Mouse (Mus musculus): ENCODE measurements around the gene Srpk2.
"Not testable (repeated sequence)": the region's sequence is repeated elsewhere in the genome, so short reads cannot be mapped to it uniquely, and the experiment has no call there.

The Srpk2 gene

DNA sequence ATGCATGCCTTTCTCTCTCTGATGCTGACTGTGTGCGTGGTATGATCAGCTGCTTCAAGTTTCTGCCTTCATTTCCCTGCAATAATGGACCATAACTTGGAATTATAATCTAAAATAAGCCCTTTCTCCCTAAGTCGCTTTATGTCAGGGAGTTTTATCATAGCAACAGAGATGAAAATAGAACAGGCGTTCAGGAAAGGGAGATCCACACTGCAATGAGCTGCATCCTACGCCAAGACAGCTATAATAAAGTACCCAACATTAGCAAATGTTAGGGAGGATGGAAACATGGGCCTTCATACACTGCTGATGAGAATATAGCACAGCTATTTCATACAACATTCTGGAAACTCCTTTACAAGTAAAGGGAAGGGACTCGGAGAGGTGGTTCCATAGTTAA, 116.2 kb downstream of the Srpk2 start:
- DNase-seq (ENCODE audit: low read depth, low spot score), result peak; percentile 68

DNA sequence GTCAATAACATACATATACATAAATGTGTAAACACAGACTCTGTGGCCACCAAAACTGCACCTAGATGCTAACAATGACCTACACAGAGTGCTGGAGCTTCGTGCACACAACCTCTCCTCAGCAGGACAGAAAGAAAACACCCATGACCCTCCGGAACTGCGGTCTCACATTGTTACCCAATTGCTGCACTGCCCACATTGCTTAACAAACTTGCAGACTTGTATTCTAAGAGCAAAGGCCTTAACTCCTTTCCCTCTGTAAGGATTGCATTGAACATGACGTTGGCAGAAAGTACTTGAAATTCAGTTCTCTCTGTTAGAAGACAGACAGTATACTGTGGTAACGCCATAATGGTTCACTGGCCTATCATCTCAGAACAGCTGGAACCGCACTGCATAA, 118.0 kb downstream of the Srpk2 start:
- no peak for DNase-seq (ENCODE audit: low read depth, low spot score)

DNA sequence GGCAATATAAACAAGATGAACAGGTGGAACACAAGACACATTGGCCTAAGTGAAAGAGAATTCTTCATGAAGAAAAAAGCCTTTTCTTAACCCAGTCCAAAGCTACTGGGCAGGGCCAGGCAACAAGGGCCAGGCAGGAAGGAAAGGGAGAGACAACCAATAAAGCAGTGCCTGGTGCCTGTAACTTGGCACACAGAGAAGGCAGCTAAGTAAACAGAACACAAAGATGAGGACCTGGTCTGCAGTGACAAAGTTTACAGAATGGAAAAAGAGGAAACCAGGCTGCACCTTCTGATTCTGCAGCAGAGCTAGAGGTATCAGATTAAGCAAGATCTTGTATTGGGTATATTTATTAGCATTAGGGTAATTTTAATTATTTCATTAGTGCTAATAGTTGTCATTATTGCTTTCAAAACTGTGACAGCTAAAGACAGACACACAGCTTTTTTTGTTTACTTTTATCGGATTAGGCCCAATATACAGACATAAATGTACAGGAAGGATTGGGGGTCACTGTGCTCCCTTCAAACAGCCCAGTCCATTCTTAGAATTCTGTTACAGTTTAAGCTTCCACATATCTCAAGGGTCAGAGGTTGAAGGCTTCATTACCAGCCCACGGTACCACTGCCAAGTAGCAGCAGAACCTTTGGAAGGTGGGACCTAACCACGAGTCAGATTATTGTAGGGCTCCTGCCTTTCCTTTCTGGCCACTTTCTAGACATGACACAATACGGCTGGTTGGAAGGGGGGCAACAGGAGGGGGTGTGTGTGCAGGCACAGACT, 121.9 kb downstream of the Srpk2 start:
- no peak for DNase-seq (ENCODE audit: low read depth, low spot score)

DNA sequence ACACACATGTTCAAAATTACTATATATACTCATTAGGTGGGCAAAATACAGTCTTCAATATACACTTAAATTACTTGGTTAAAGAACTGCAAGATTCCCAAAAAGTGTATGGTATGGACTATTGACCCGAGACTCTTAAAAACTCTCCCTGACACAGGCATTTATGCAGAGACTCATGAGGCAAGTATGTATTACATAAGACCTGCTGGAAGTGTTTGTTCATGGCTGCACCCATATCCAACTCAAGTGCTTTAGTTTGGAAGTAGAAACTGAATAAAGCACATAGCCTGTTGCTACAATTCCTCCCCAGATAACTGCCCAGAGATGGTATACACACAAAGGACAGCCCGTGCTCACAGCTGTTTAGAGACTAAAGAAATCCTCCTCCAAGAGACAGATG, 123.2 kb downstream of the Srpk2 start:
- DNase-seq (ENCODE audit: low read depth, low spot score), result no peak

DNA sequence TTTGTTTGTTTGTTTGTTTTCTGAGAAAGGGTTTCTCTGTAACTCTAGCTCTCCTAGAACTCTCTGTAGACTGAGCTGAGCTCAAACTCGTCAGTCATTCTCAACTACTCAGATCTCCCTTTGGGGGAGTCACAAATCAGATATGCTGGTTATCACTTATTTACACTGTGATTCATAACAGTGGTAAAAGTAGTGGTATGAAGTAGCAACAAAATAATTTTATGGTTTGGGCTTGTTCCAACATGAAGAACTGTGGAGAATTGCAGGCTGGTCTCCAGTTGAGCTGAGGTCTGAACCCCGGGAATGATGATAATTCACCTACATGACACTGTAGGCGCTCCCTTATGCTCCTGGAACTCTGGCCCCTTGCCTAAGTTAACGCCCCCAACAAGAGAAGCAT, 124.2 kb downstream of the Srpk2 start:
- DNase-seq (ENCODE audit: low read depth, low spot score), result no peak

DNA sequence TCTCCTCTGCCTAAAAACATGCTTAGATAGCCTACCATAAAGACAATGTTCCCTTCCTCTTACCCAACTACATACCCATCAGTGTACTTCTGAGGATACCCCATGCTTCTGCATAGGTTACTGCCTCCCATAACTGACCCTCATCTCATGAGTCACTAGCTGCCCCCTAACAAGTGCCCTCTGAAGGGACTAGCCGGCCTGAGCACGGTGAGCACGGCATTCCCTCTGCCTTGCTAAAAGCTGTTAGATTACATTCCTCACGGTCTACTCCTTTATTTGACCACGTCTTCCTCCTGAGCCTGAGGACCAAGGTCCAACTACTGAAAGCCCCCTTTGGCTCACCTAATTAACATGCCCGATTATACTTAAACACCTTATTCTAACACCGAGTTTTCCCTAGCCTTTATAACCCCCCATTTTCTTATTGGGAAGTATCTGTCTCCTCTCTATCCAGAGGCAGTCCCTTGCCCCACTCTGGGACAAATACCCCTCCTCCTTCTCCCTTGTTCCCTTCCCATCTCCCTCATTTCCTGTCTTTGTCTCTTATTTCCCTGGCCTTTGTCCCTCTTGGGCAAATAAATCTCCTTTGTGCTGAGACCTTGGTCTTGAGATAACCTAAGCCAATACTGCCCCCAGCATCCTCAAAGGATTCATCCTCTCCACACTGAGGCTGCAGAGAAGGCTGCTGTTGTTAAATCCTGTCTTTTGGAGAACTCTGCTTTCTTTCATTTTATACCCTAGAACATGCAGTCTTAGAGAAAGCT, 128.2 kb downstream of the Srpk2 start:
- no peak for DNase-seq (ENCODE audit: low read depth, low spot score)

DNA sequence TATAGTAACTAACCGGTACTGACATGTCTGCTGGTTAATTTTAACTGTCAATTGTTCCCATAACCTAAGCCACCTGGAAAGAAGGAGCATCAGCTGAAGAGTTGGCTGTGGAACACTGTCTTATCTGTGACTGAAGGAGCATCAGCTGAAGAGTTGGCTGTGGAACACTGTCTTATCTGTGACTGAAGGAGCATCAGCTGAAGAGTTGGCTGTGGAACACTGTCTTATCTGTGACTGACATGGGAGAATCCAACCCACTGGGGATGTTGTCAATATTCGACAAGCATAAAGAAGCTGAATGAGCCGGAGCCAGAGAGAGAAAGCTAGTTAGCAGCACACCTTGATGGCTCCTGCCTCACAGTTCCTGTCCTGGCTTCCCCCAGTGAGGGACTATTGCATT, 131.1 kb downstream of the Srpk2 start:
- not testable (repeated sequence) for DNase-seq (ENCODE audit: low read depth, low spot score)

DNA sequence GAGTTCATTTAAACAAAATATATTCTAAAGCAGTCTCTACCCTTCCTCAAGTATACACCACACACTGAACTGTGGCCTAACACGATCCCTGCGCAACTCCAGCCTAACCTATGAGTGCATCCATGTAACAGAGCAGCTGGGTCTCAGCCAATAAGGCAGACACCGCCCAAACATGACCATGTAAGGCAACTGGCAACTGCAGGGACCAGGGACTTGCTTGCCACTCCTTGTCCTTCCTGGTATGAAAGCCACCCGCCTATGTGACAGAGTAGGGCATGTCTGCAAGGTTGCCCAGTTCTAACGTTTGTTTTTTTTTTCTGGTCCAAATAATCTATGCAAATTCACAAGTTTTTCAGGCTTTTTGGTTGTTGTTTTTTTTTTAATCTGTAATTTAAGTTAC, 132.7 kb downstream of the Srpk2 start:
- DNase-seq (ENCODE audit: low read depth, low spot score), result no peak

DNA sequence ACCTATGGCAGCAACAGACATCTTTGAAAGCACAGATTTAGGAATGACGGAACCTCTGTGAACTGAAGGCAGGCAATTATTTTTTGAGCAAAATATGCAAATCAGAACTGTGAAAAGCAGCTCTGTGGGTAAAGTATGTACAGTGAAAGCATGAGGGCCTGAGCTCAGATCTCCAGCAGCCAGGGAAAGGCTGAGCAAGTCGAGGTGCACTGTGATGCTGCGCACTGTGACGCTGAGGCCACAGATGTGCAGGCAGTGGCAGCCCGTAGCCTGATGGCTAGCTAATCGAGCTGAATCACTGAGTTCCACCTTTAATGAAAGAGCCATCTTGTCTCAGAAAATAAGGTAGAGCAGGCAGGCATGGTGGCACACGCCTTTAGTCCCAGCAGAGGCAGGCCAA, 148.7 kb downstream of the Srpk2 start:
- DNase-seq (ENCODE audit: low read depth, low spot score), result no peak

DNA sequence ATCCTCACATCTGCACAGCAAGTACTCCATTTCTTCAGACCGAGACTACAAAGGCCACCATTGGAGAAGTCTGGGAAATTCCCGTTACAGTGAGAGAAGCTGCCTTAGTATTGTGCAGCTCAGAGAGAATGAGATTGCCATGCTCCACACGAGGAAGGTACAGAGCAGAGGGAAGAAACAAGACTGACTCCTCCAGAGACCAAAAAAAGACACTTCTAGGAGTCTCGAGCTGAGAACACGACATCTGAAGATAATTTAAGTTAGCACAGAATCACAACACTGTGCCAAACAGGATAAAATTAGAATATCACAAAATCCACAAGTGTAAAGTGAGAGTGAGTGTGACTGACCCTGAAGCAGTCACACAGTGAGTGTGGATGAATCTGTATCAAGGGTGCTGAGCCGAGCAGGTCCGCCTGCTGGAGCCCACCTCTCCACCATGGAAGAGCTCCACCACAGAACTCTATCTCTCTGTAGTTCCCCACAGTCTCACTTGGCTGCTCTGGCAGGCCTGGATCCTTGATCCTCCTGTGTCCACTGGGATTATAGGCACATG, 152.8 kb downstream of the Srpk2 start:
- DNase-seq (ENCODE audit: low read depth, low spot score), result peak; percentile 82

DNA sequence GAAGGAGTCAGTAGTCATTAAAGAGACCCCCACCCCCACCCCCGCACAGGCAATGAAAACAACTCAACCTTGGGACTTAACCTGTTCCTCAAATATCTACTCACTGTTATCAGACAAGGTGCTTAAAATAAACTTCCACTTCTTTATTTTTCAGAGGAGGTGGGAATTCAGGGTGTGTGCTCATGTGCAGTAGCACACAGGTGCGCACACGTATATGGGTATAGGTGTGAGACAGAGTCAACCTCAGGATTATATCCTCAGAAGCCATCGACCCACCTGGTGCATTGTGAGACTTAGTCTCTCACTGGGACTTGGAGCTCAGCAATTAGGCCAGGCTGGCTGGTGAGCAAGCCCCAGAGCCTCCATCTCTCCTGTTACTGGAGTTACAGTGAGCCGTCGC, 153.3 kb downstream of the Srpk2 start:
- DNase-seq (ENCODE audit: low read depth, low spot score), result no peak

DNA sequence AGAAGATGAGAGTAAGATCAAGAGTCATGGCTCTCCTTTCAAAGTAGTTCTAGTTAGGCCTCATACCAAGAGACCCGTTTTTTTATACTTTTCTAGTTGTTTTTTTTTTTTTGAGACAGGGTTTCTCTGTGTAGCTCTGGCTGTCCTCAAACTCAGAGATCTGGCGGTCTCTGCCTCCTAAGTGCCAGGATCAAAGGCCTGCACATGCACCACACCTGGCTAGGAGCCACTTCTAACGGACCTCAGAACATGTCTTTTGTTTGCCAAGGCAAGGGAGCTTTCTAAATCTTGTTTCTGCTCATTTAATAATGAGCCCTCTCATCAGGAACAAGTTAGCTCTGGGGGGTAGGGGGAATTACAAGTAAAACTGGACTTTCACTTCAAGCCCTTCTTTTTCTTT, 159.8 kb downstream of the Srpk2 start:
- DNase-seq (ENCODE audit: low read depth, low spot score), result no peak

DNA sequence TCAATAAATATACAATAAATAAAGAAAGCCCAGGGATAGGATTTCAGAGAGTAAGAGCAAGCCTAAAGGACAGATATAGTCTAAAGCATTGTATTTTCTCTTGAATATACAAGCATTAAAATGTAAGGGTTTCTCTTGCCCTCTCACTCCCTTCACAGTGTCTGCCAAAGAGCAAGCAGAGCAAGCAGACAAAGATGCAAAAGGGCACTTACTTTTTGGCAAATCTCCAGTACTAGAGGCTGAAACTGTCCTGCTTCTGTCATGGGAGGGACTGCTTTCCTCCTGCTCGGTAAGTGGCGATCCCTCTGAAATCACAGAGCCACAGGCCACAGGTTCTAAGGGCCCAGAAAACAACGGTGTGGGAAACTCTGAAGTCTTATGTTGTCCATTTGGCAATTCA, 160.5 kb downstream of the Srpk2 start:
- DNase-seq (ENCODE audit: low read depth, low spot score), result no peak

DNA sequence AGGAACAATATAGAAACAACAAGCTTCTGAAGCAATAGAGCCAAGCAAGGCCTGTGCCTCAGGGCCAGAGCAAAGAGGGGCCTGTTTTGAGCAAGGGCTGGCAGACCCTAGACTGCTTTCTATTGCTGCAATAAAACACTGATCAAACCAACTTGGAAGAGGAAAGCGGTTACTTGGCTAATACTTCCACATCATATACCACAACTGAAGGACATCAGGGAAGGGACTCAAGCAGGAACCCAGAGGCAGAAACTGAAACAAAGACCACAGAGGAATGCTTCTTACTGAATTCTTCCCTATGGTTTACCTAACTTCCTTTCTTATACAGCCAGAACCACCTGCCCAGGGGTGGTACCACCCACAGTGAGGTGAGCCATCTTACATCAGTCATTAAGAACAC, 162.8 kb downstream of the Srpk2 start:
- no peak for DNase-seq (ENCODE audit: low read depth, low spot score)

DNA sequence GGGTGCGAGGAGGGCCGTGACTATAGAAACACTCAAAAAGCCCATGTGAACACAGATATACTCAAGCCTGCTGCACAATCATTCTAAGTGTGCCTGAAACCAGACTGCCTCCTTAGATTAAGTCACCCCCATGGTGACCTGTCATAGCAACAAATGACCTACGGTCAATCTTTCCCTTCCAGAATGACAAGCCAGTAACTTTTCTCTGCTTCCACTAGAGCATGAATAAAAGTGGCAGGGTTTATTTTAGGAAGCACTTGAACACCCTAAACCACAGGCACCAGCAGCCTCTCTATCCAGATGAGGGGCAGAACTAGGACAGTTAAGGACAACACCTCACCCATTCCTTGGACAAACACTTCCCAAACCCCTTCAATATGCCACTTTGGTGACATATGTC, 164.7 kb downstream of the Srpk2 start:
- no peak for DNase-seq (ENCODE audit: low read depth, low spot score)

DNA sequence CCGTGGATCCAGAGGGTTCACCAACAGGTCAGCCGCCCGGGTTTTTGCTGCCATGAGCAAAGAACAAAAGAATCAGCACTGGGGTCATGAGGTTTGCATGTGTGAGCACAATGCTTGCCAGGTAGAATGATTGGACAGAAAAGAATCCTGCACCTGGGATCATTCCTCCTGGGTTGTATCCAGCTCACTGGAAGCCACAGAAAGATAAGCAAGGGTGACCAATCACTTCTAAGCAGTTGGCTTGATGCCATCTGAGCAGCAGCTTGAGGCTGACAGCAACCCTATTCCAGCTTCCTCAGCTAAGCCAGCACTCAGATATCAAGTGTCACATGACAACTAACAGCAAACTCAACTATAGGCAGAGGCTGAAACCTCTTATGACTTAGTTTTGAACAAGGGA, 165.7 kb downstream of the Srpk2 start:
- DNase-seq (ENCODE audit: low read depth, low spot score), result peak; percentile 71

DNA sequence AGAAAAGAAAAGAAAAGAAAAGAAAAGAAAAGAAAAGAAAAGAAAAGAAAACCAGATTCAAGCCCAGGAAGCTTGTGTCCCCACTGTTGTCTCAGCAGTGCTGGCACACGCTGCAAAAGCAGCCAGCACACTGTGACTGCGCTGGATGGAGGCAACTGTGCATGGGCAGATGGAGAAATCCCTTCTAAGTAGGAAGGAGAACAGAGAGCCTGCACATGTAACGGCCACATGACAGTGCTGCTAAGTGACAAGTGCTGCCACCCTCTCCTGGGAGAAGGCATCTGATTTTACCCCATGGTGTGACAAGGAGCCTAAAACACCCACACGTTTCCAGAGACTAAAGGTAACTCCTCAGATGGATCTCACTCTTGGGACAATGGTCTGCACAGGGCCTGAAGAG, 166.6 kb downstream of the Srpk2 start:
- peak; percentile 92 for DNase-seq (ENCODE audit: low read depth, low spot score)

DNA sequence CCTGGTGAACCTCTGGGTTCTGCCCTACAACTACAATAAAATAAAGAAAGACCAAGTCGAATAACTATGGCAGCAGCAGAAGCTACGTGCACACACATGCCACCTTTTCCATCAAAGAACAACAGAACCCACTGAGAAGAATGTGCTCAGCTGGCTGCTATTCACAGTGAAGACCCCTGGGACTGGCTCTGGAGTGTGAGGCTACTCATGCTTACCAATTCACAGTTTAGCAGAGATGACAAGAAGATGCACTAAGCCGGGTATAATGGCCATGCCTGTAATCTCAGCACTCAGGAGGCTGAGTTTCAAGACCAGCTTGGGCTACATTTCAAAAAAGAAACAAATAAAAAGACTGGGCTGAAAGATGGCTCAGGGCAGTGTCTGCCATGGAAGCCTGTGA, 167.5 kb downstream of the Srpk2 start:
- DNase-seq (ENCODE audit: low read depth, low spot score), result no peak

DNA sequence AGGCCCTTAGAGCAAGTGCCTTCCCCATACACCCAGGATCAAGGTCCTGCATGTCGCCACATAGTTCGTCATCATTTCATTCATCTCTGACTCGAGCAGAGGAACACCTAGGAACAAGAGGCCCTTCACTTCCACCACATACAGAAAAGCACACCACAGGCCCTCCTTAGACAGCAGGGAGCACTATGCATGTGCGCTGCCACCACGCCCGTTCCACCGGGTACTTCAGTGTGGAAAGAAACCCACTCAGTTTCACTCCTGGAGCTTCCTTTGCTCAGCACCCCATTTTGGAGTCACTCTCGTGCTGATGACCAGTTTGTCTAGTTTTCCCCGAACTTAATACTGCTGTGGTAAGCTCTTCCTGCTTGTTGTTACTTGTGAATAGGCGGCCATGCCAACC, 169.4 kb downstream of the Srpk2 start:
- DNase-seq (ENCODE audit: low read depth, low spot score), result no peak

DNA sequence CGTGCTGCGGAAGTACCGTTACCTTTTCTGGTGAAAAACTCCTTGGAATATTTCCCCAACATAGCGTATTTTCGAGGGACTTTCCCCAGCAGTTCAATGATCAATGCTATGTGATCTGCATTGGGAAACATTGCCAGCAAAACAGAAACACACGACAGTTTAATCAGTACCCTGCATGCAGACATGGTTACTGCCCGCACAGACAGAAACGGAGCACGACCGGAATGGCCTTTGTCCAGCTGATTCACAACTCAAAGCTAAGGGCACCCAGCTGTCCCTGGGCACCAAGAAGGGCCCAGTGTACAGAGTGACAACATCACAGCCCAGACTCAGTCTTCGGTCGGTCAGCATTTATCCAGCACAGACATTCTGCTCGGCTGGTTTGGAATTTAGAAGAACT, 170.9 kb downstream of the Srpk2 start:
- DNase-seq (ENCODE audit: low read depth, low spot score), result no peak

DNA sequence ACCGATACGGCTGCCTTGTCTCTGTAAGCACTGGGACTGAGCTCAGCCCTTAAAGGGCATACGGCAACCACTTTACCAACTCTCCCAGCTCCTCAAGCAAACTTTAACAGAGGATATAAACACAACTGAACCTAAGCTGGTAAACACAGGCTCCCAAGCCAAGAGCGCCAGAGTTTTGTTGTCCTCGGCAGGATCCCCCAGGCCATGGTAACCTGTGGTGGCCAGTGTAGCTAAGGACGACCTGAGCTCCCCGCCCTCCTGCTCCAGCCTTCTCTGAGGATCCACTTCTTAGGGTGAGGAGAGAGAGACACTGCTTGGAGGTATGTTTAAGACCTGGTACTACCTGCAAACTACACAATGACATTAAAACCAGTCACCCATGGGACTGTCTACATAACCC, 171.9 kb downstream of the Srpk2 start:
- no peak for DNase-seq (ENCODE audit: low read depth, low spot score)

DNA sequence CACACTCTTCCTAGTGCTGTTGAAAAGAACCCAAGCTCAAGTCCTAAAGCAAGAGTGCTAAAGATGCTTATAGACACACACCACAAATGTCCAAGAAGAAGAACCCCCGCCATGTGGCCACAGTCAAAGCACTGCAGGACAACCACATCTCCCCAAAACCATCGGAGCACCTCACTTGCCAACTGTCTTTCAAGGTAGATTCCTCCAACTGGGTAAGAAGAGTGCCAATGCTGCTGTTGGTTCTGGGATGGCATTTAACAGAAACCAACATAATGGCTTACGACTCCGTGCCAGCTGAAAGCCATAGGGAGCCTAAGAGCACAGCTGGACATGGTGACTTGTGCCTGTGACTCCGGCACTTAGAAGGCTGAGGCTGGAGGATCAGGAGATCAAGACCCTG, 173.0 kb downstream of the Srpk2 start:
- DNase-seq (ENCODE audit: low read depth, low spot score), result no peak

DNA sequence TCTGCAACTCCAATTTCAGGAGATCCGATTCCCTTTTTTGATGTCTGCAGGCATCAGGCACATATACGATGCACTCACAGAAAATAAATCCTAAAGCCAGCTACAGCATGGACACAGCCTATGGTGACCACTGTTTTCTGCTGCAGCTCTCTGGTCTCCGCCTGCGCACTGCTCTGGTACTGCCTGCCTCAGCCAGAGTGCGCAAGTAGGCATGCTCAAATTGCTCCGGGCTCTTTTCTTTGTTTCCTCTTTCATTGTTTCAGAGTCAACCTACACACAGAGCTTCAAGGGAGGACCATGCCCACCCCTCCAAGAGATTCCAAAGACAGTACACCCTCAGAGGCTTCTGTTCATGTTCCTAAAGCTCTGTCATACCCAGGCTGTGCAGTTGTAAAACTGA, 175.8 kb downstream of the Srpk2 start:
- peak; percentile 59 for DNase-seq (ENCODE audit: low read depth, low spot score)

Data from brain, adult 2 months (tissue).